Mouse (Mus musculus) limb, embryonic 15.5 days (tissue): ENCODE results near the gene Lrrc20. TPM values are rescaled to one million over a fixed set of nuclear protein-coding genes. Genes with fewer than 3 reads are reported as not detected.

Experiments used
- ATAC-seq: fragments of 200-750 bp; cut with Nextera tagmentation; 2 replicates; pipeline ENCODE4 v1.8.0; 2017; ENCODE audit warnings: low read depth, moderate TSS enrichment; ENCODE audit not compliant: insufficient number of reproducible peaks, low FRiP score, low TSS enrichment
- H3K27ac ChIP-seq: fragments of 300-500 bp; sonication (generic); 2 replicates; pipeline ENCODE4 v1.5.1; 2015; ENCODE audit warnings: moderate library complexity, mild to moderate bottlenecking, inconsistent platforms
- H3K27me3 ChIP-seq: fragments of 300-500 bp; sonication (generic); 2 replicates; pipeline ENCODE4 v1.6.1; 2015; ENCODE audit warnings: inconsistent platforms
- H3K36me3 ChIP-seq: fragments of 300-500 bp; sonication (generic); 2 replicates; pipeline ENCODE4 v1.6.1; 2015; ENCODE audit warnings: inconsistent platforms
- H3K4me1 ChIP-seq: fragments of 300-500 bp; sonication (generic); 2 replicates; pipeline ENCODE4 v1.6.1; 2015; ENCODE audit warnings: inconsistent platforms
- H3K4me2 ChIP-seq: fragments of 300-500 bp; sonication (generic); 2 replicates; pipeline ENCODE4 v1.6.1; 2015; ENCODE audit warnings: mild to moderate bottlenecking, inconsistent platforms
- H3K4me3 ChIP-seq: fragments of 300-500 bp; sonication (generic); 2 replicates; pipeline ENCODE4 v1.5.1; 2015; ENCODE audit warnings: mild to moderate bottlenecking, inconsistent platforms
- H3K9ac ChIP-seq: fragments of 300-500 bp; sonication (generic); 2 replicates; pipeline ENCODE4 v1.6.1; 2015; ENCODE audit warnings: inconsistent platforms
- H3K9me3 ChIP-seq: fragments of 300-500 bp; sonication (generic); 2 replicates; pipeline ENCODE4 v1.6.1; 2016; ENCODE audit warnings: inconsistent platforms
- WGBS: fragments of 180-500 bp; shearing (Covaris S2); methylation state at CpG from one replicate; pipeline ENCODE4 v1.1.7; 2015; 5-methylcytosine and 5-hydroxymethylcytosine counted together
- polyA plus RNA-seq: library from polyadenylated mRNA; unstranded; fragments of >200 nt; fragmentation: Nextera tagmentation; extraction: Ambion mirVana; gene quantifications from 2 replicates; pipeline ENCODE4 v1.2.1, GENCODE M21; 2015

The Lrrc20 gene
- polyA plus RNA-seq, 1 experiment from 2014 or later = 8.5 TPM

- ATAC-seq = no peak
- WGBS = 46% methylated on average over 15 of the region's 15 CpGs
- no peaks in the 10 kb centered on the region for H3K36me3 ChIP-seq
- no peaks in the 10 kb centered on the region for H3K9me3 ChIP-seq
- H3K27ac ChIP-seq = no peak overlapping the region
- no peak overlapping the region for H3K9ac ChIP-seq
- H3K4me1 ChIP-seq = peaks cover 19% of the 10 kb centered on the region
- no peak overlapping the region for H3K4me3 ChIP-seq
- no peak overlapping the region for H3K4me2 ChIP-seq
- H3K27me3 ChIP-seq = peaks cover 34% of the 10 kb centered on the region
Measured at GRCm38 (mm10) chr10:61627195-61627937, 151.8 kb downstream of the Lrrc20 start.

GRCm38 (mm10) chr10:61627938-61628250 lies 152.3 kb downstream of the Lrrc20 start:
- Histone ChIP-seq H3K4me3 (no peak overlapping the region), H3K9me3 (no peaks in the 10 kb centered on the region), H3K4me1 (peaks cover 19% of the 10 kb centered on the region), H3K9ac (no peak overlapping the region), H3K27me3 (peaks cover 34% of the 10 kb centered on the region), H3K4me2 (no peak overlapping the region), H3K36me3 (no peaks in the 10 kb centered on the region), H3K27ac (no peak overlapping the region)
- WGBS = 70% methylated on average over 4 of the region's 4 CpGs
- no peak for ATAC-seq

Other genes starting within 250 kb of the Lrrc20 start
- gene Adamts14, start 202.4 kb upstream of the Lrrc20 start, polyA plus RNA-seq = 4.9 and 6.9 TPM in 2 replicates
- gene Prf1, start 178.0 kb upstream of the Lrrc20 start, polyA plus RNA-seq = 0.09 TPM in 1 of 2 replicates, not detected in the other
- gene Pald1, start 92.3 kb upstream of the Lrrc20 start, polyA plus RNA-seq = 22.8 and 23.8 TPM in 2 replicates
- gene Nodal, start 57.8 kb upstream of the Lrrc20 start, polyA plus RNA-seq = 0.13 and 0.24 TPM in 2 replicates
- gene Eif4ebp2, start 23.1 kb upstream of the Lrrc20 start, polyA plus RNA-seq = 64.5 and 68.5 TPM in 2 replicates
- 0.12 TPM in 2 replicates for gene Npffr1, start 119.7 kb downstream of the Lrrc20 start, polyA plus RNA-seq
- 171 and 176 TPM in 2 replicates for gene Ppa1, start 172.8 kb downstream of the Lrrc20 start, polyA plus RNA-seq
- gene Sar1a, start 204.5 kb downstream of the Lrrc20 start, polyA plus RNA-seq = 323 and 343 TPM in 2 replicates
- 31.0 and 33.1 TPM in 2 replicates for gene Tysnd1, start 219.7 kb downstream of the Lrrc20 start, polyA plus RNA-seq
- gene Aifm2, start 239.5 kb downstream of the Lrrc20 start, polyA plus RNA-seq = 12.5 and 14.9 TPM in 2 replicates